Mouse (Mus musculus): ENCODE measurements around the gene Zfp780b.

- TF ChIP-seq CTCF (IDR thresholded peaks at IDR 0.05; ENCODE audit: control insufficient read depth, insufficient read depth, low read length): no peak
- TF ChIP-seq POLR2A (IDR thresholded peaks at IDR 0.05; ENCODE audit: borderline replicate concordance, control insufficient read depth, low read depth, low read length): no peak
Measured at GRCm38 (mm10) chr7:27982197-27982596, 3.2 kb upstream of the Zfp780b start.

Data from bone marrow, adult 2 months (tissue).